Mouse (Mus musculus) MEL (cell line): ENCODE results near the gene Szt2. TPM values are rescaled to one million over a fixed set of nuclear protein-coding genes. Genes with fewer than 3 reads are reported as not detected.

ENCODE experiments used
- DNase-seq: peaks from one replicate; pipeline ENCODE4 v3.0.0; 2011; ENCODE audit warnings: low read depth, low spot score
- H3K27ac ChIP-seq: 2 replicates; pipeline ENCODE4 v1.5.1; 2012; ENCODE audit warnings: low read depth, mild to moderate bottlenecking, control low read depth, low read length, moderate library complexity; ENCODE audit not compliant: control insufficient read depth
- H3K27me3 ChIP-seq, 2 experiments: fragments of 150-350 bp in 1 of 2; sonication (generic) in 1 of 2; 2 replicates each; pipeline ENCODE4 v1.6.1; 2012; ENCODE audit warnings: low read length in 2 of 2, mild to moderate bottlenecking in 2 of 2, improper control_type of control experiment in 1 of 2, moderate library complexity in 1 of 2; ENCODE audit not compliant: insufficient read depth in 2 of 2, control insufficient read depth in 1 of 2
- H3K36me3 ChIP-seq, 2 experiments: 2 replicates each; pipeline ENCODE4 v1.6.1; 2012 to 2014; ENCODE audit warnings: low read length in 2 of 2, improper control_type of control experiment in 1 of 2, inconsistent platforms in 1 of 2, mild to moderate bottlenecking in 1 of 2; ENCODE audit not compliant: insufficient read depth in 2 of 2, control insufficient read depth in 1 of 2
- H3K4me1 ChIP-seq, 2 experiments: fragments of 150-350 bp in 1 of 2; sonication (generic) in 1 of 2; 2 replicates each; pipeline ENCODE4 v1.6.1; 2012; ENCODE audit warnings: low read length in 2 of 2, improper control_type of control experiment in 1 of 2, mild to moderate bottlenecking in 1 of 2; ENCODE audit not compliant: insufficient read depth in 2 of 2, control insufficient read depth in 1 of 2
- H3K4me3 ChIP-seq, 2 experiments: fragments of 150-350 bp in 1 of 2; sonication (generic) in 1 of 2; 2 replicates each; pipeline ENCODE4 v1.5.1; 2012; ENCODE audit warnings: low read depth in 2 of 2, low read length in 2 of 2, mild to moderate bottlenecking in 2 of 2, moderate library complexity in 2 of 2, control low read depth in 1 of 2, improper control_type of control experiment in 1 of 2; ENCODE audit not compliant: control insufficient read depth in 1 of 2, insufficient read depth in 1 of 2
- H3K79me2 ChIP-seq: 2 replicates; pipeline ENCODE4 v1.6.1; 2012; ENCODE audit warnings: mild to moderate bottlenecking, low read length, moderate library complexity; ENCODE audit not compliant: control insufficient read depth, poor library complexity, insufficient read depth
- H3K9ac ChIP-seq: 2 replicates; pipeline ENCODE4 v1.6.1; 2012; ENCODE audit warnings: low read depth, mild to moderate bottlenecking, control low read depth, low read length, moderate library complexity; ENCODE audit not compliant: control insufficient read depth, poor library complexity, severe bottlenecking
- H3K9me3 ChIP-seq: fragments of 150-350 bp; sonication (generic); replicated peaks from 2 replicates; pipeline ENCODE4 v1.6.1; 2012; ENCODE audit warnings: mild to moderate bottlenecking, low read length, improper control_type of control experiment, moderate library complexity; ENCODE audit not compliant: insufficient read depth
- CHD2 ChIP-seq: IDR thresholded peaks from 2 replicates; pipeline ENCODE4 v1.6.1; 2011; ENCODE audit warnings: low read length, improper control_type of control experiment
- E2F4 ChIP-seq: IDR thresholded peaks from 2 replicates; pipeline ENCODE4 v1.6.1; 2011; ENCODE audit warnings: low read depth, low read length, improper control_type of control experiment, borderline replicate concordance
- ELF1 ChIP-seq: IDR thresholded peaks from 2 replicates; pipeline ENCODE4 v1.6.1; 2014; ENCODE audit warnings: low read depth, mild to moderate bottlenecking, inconsistent platforms, low read length, improper control_type of control experiment, moderate library complexity
- EP300 ChIP-seq, 2 experiments: IDR thresholded peaks; 2 replicates each; pipeline ENCODE4 v1.6.1; 2011; ENCODE audit warnings: improper control_type of control experiment in 2 of 2, low read length in 2 of 2, low read depth in 1 of 2, mild to moderate bottlenecking in 1 of 2
- GATA1 ChIP-seq: IDR thresholded peaks from 2 replicates; pipeline ENCODE4 v1.6.1; 2011; ENCODE audit warnings: low read depth, low read length, improper control_type of control experiment
- HCFC1 ChIP-seq: IDR thresholded peaks from 2 replicates; pipeline ENCODE4 v1.6.1; 2012; ENCODE audit warnings: low read depth, mild to moderate bottlenecking, inconsistent platforms, low read length, improper control_type of control experiment, moderate library complexity
- JUND ChIP-seq: IDR thresholded peaks from 2 replicates; pipeline ENCODE4 v1.6.1; 2011; ENCODE audit warnings: low read depth, mild to moderate bottlenecking, improper control_type of control experiment, low read length
- MAFK ChIP-seq: IDR thresholded peaks from 2 replicates; pipeline ENCODE4 v1.6.1; 2011; ENCODE audit warnings: low read depth, mild to moderate bottlenecking, low read length, improper control_type of control experiment, borderline replicate concordance
- MAX ChIP-seq: IDR thresholded peaks from 2 replicates; pipeline ENCODE4 v1.6.1; 2011; ENCODE audit warnings: low read length, improper control_type of control experiment
- MEF2A ChIP-seq: IDR thresholded peaks from 2 replicates; pipeline ENCODE4 v1.6.1; 2014; ENCODE audit warnings: low read depth, mild to moderate bottlenecking, inconsistent platforms, low read length, improper control_type of control experiment; ENCODE audit not compliant: poor library complexity, insufficient replicate concordance, severe bottlenecking; ENCODE audit errors: extremely low read depth
- MXI1 ChIP-seq: IDR thresholded peaks from 2 replicates; pipeline ENCODE4 v1.6.1; 2011; ENCODE audit warnings: mild to moderate bottlenecking, low read depth, low read length, improper control_type of control experiment
- MYB ChIP-seq: IDR thresholded peaks from 2 replicates; pipeline ENCODE4 v1.6.1; 2011; ENCODE audit warnings: mild to moderate bottlenecking, low read depth, low read length, improper control_type of control experiment
- MYC ChIP-seq: IDR thresholded peaks from 2 replicates; pipeline ENCODE4 v1.6.1; 2011; ENCODE audit warnings: low read depth, mild to moderate bottlenecking, low read length, improper control_type of control experiment, moderate library complexity
- POLR2A ChIP-seq, 2 experiments: IDR thresholded peaks; 2 replicates each; pipeline ENCODE4 v1.6.1; 2011 to 2012; ENCODE audit warnings: low read length in 2 of 2, mild to moderate bottlenecking in 2 of 2, control low read depth in 1 of 2, improper control_type of control experiment in 1 of 2, low read depth in 1 of 2, moderate library complexity in 1 of 2; ENCODE audit not compliant: control insufficient read depth in 1 of 2, insufficient read depth in 1 of 2, poor library complexity in 1 of 2
- RAD21 ChIP-seq: IDR thresholded peaks from 2 replicates; pipeline ENCODE4 v1.6.1; 2011; ENCODE audit warnings: mild to moderate bottlenecking, low read depth, low read length, improper control_type of control experiment
- RCOR1 ChIP-seq: IDR thresholded peaks from 2 replicates; pipeline ENCODE4 v1.6.1; 2012; ENCODE audit warnings: low read depth, mild to moderate bottlenecking, inconsistent platforms, low read length, improper control_type of control experiment
- SIN3A ChIP-seq: IDR thresholded peaks from 2 replicates; pipeline ENCODE4 v1.6.1; 2012; ENCODE audit warnings: low read length, improper control_type of control experiment, inconsistent platforms
- TCF12 ChIP-seq: IDR thresholded peaks from 2 replicates; pipeline ENCODE4 v1.6.1; 2014; ENCODE audit warnings: low read depth, mild to moderate bottlenecking, inconsistent platforms, low read length, improper control_type of control experiment, moderate library complexity
- USF1 ChIP-seq: IDR thresholded peaks from 2 replicates; pipeline ENCODE4 v1.6.1; 2014; ENCODE audit warnings: low read depth, mild to moderate bottlenecking, inconsistent platforms, low read length, improper control_type of control experiment, moderate library complexity
- USF2 ChIP-seq, 2 experiments: IDR thresholded peaks; 2 replicates each; pipeline ENCODE4 v1.6.1; 2011 to 2012; ENCODE audit warnings: improper control_type of control experiment in 2 of 2, low read length in 2 of 2, borderline replicate concordance in 1 of 2, inconsistent platforms in 1 of 2, low read depth in 1 of 2, mild to moderate bottlenecking in 1 of 2; ENCODE audit not compliant: insufficient read depth in 1 of 2
- ZC3H11A ChIP-seq: IDR thresholded peaks from 2 replicates; pipeline ENCODE4 v1.6.1; 2012; ENCODE audit warnings: low read depth, mild to moderate bottlenecking, inconsistent platforms, low read length, improper control_type of control experiment
- ZMIZ1 ChIP-seq: IDR thresholded peaks from 2 replicates; pipeline ENCODE4 v1.6.1; 2012; ENCODE audit warnings: low read depth, mild to moderate bottlenecking, inconsistent platforms, low read length, improper control_type of control experiment, moderate library complexity
- ZNF384 ChIP-seq: IDR thresholded peaks from 2 replicates; pipeline ENCODE4 v1.6.1; 2012; ENCODE audit warnings: low read depth, mild to moderate bottlenecking, inconsistent platforms, low read length, improper control_type of control experiment
- polyA plus RNA-seq, 2 experiments: library from polyadenylated mRNA; stranded (reverse) in 1 of 2; unstranded in 1 of 2; fragments of >175 nt in 1 of 2; fragments of >200 nt in 1 of 2; gene quantifications; 2 replicates each; pipeline versions ENCODE4 v1.2.1 to v1.2.4; 2012; ENCODE audit warnings: low replicate concordance in 2 of 2, low read depth in 1 of 2; ENCODE audit not compliant: insufficient read length in 2 of 2, insufficient read depth in 1 of 2, missing spikeins in 1 of 2
- total RNA-seq: library from RNA; depleted of rRNA; stranded (reverse); fragments of 300-350 nt; gene quantifications from 2 replicates; pipeline ENCODE4 v1.2.3, GENCODE M21; 2012

The Szt2 gene
- total and polyA plus RNA-seq, 3 experiments = 5.7 to 24.0 TPM; not detected in 1

- TF ChIP-seq MAX (no peak), EP300 (IDR thresholded peaks at IDR 0.05; ENCODE audit: low read depth in 1 of 2, low read length in 2 of 2) (no peak), HCFC1 (no peak), MXI1 (no peak), ZC3H11A (no peak), USF2 (IDR thresholded peaks at IDR 0.05; ENCODE audit: borderline replicate concordance in 1 of 2, insufficient read depth in 1 of 2, low read depth in 1 of 2, low read length in 2 of 2) (no peak), CHD2 (no peak), MYC (no peak), RCOR1 (no peak), GATA1 (no peak), POLR2A (IDR thresholded peaks at IDR 0.05; ENCODE audit: control insufficient read depth in 1 of 2, insufficient read depth in 1 of 2, low read depth in 1 of 2, low read length in 2 of 2, poor library complexity in 1 of 2) (no peak), ZNF384 (no peak), TCF12 (no peak), RAD21 (no peak), ZMIZ1 (no peak), MYB (no peak), USF1 (no peak), MEF2A (no peak), E2F4 (no peak)
- H3K4me1 ChIP-seq = no peaks in the 10 kb centered on the region
- H3K27ac ChIP-seq = no peak overlapping the region
- H3K27me3 ChIP-seq = no peaks in the 10 kb centered on the region
- no peaks in the 10 kb centered on the region for H3K79me2 ChIP-seq
- no peak overlapping the region for H3K4me3 ChIP-seq
- no peak for DNase-seq
- H3K9me3 ChIP-seq = no peaks in the 10 kb centered on the region
- H3K9ac ChIP-seq = no peak overlapping the region
- H3K36me3 ChIP-seq = peaks cover 0 to 1% of the 10 kb centered on the region in 2 experiments; a peak in 1 of 4 replicates
Observed at GRCm38 (mm10) chr4:118371822-118372221, 37.3 kb downstream of the Szt2 start.

GRCm38 (mm10) chr4:118368616-118369015 is 40.5 kb downstream of the Szt2 start:
- H3K9ac ChIP-seq = no peak overlapping the region
- no peak for TF ChIP-seq MAFK
- TF ChIP-seq GATA1 = no peak
- no peak for TF ChIP-seq HCFC1
- no peak for TF ChIP-seq ELF1
- TF ChIP-seq JUND = no peak
- no peak for TF ChIP-seq EP300 (IDR thresholded peaks at IDR 0.05; ENCODE audit: low read depth in 1 of 2, low read length in 2 of 2)
- no peak for TF ChIP-seq E2F4
- TF ChIP-seq SIN3A = no peak
- TF ChIP-seq MXI1 = no peak
- H3K9me3 ChIP-seq = no peaks in the 10 kb centered on the region
- H3K27ac ChIP-seq = no peak overlapping the region
- no peaks in the 10 kb centered on the region for H3K27me3 ChIP-seq
- no peaks in the 10 kb centered on the region for H3K4me1 ChIP-seq
- H3K79me2 ChIP-seq = no peaks in the 10 kb centered on the region
- no peak for DNase-seq
- no peaks in the 10 kb centered on the region; a peak in 1 of 4 replicates for H3K36me3 ChIP-seq
- no peak overlapping the region for H3K4me3 ChIP-seq
